ENCODE assay signal across 8 mouse cellular contexts in the genomic region with DNA sequence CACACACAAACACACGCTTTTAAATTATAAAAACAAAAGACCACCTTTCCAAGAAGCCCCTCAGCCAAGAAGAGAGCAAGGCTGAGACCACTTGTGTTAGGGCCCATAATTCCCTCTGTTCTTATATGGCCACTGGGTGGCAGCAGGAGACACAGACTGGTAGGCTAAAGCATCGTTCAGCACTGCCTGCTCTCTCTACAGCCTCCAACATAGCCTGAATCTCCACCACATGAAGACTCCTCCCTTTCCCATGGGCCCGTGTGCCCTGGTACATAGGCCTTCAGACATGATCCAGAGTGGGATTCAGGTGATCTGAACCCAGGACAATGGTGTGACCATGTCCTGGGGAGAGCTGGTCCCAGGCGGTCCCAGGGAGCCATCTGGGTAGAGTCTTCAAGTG. TPM values are rescaled to one million over a fixed set of nuclear protein-coding genes. Genes with fewer than 3 reads are reported as not detected.
A peak's percentile ranks its signal among the peaks of the same experiment; 100 is the strongest.
DNase-seq lines count a peak whose midpoint lies in the region; ATAC-seq and TF ChIP-seq lines count a peak whose summit lies in the region.

No protein-coding gene starts in this region.

- peaks cover 5% of the 10 kb centered on the region for H3K4me1 ChIP-seq in heart, embryonic 11.5 days (ENCODE audit: control insufficient read depth, insufficient read depth, low read length)
- 0 out of 2 replicates have a peak, but pooled peaks cover 6% of the 10 kb centered on the region for H3K4me1 ChIP-seq in kidney, embryonic 15.5 days
- no peaks in the 10 kb centered on the region for H3K4me1 ChIP-seq in midbrain, postnatal 0 days (ENCODE audit: insufficient read depth, low read length)

- WGBS in heart, embryonic 11.5 days (ENCODE audit: insufficient replicate concordance) = 32% methylated on average over 4 of the region's 4 CpGs
- WGBS in kidney, embryonic 15.5 days = 30% methylated on average over 4 of the region's 4 CpGs
- WGBS in midbrain, postnatal 0 days = 29% methylated on average over 4 of the region's 4 CpGs

- TF ChIP-seq CTCF in midbrain, postnatal 0 days (IDR thresholded peaks at IDR 0.05) = peak; percentile 95

- no peak overlapping the region for H3K9ac ChIP-seq in heart, embryonic 11.5 days (ENCODE audit: low read depth, low read length)
- H3K9ac ChIP-seq in kidney, embryonic 15.5 days = no peak overlapping the region
- no peak overlapping the region for H3K9ac ChIP-seq in midbrain, postnatal 0 days (replicated peaks; ENCODE audit: low read length, poor library complexity, severe bottlenecking)

- no peak overlapping the region for H3K27ac ChIP-seq in heart, embryonic 11.5 days (ENCODE audit: low read depth, low read length)
- H3K27ac ChIP-seq in kidney, embryonic 15.5 days = no peak overlapping the region
- H3K27ac ChIP-seq in midbrain, postnatal 0 days (ENCODE audit: low read depth, low read length) = no peak overlapping the region

- no peaks in the 10 kb centered on the region for H3K27me3 ChIP-seq in heart, embryonic 11.5 days (ENCODE audit: control insufficient read depth, insufficient read depth, low read length)
- H3K27me3 ChIP-seq in kidney, embryonic 15.5 days = no peaks in the 10 kb centered on the region
- H3K27me3 ChIP-seq in midbrain, postnatal 0 days (ENCODE audit: insufficient read depth, low read length) = no peaks in the 10 kb centered on the region

- no peak overlapping the region for H3K4me2 ChIP-seq in heart, embryonic 11.5 days
- H3K4me2 ChIP-seq in kidney, embryonic 15.5 days = no peak overlapping the region
- no peak overlapping the region for H3K4me2 ChIP-seq in midbrain, postnatal 0 days (ENCODE audit: low read depth, low read length, poor library complexity, severe bottlenecking)

- H3K9me3 ChIP-seq in heart, embryonic 11.5 days (replicated peaks; ENCODE audit: control insufficient read depth, low read length) = no peaks in the 10 kb centered on the region
- no peaks in the 10 kb centered on the region for H3K9me3 ChIP-seq in kidney, embryonic 15.5 days (replicated peaks)
- no peaks in the 10 kb centered on the region for H3K9me3 ChIP-seq in midbrain, postnatal 0 days (ENCODE audit: low read length)

- ATAC-seq in common myeloid progenitor, adult 5-6 weeks (replicated peaks; ENCODE audit: low read depth, poor library complexity, severe bottlenecking) = peak; percentile 79
- ATAC-seq in heart, embryonic 11.5 days (replicated peaks; ENCODE audit: insufficient number of reproducible peaks, low FRiP score, low TSS enrichment) = 0 out of 2 replicates have a peak, but pooled peaks have one; percentile 52
- peak; percentile 44; the same call in 1 of the 2 replicates for ATAC-seq in kidney, embryonic 15.5 days (replicated peaks; ENCODE audit: low FRiP score)
- peak; percentile 86 for ATAC-seq in midbrain, postnatal 0 days (ENCODE audit: low FRiP score)

- peaks cover 13% of the 10 kb centered on the region for H3K36me3 ChIP-seq in heart, embryonic 11.5 days (ENCODE audit: control insufficient read depth, insufficient read depth, low read length)
- H3K36me3 ChIP-seq in kidney, embryonic 15.5 days = peaks cover 42% of the 10 kb centered on the region
- 0 out of 2 replicates have a peak, but pooled peaks cover 2% of the 10 kb centered on the region for H3K36me3 ChIP-seq in midbrain, postnatal 0 days (ENCODE audit: insufficient read depth, low read length)

- DNase-seq in 3T3-L1 (ENCODE audit: low read depth, low spot score) (peak; percentile 74), ES-CJ7 (ENCODE audit: low read depth, low spot score) (peak; percentile 66), liver (peak; percentile 50)
- peak; percentile 91 for DNase-seq in midbrain, postnatal 0 days (ENCODE audit: low spot score)
- DNase-seq in thymus, postnatal 36 days = peak; percentile 39

- H3K4me3 ChIP-seq in heart, embryonic 11.5 days (ENCODE audit: low read depth, low read length) = no peak overlapping the region
- no peak overlapping the region for H3K4me3 ChIP-seq in kidney, embryonic 15.5 days (replicated peaks)
- no peak overlapping the region for H3K4me3 ChIP-seq in midbrain, postnatal 0 days (ENCODE audit: low read depth, low read length)

RNA-seq across cellular contexts. Expression of gene Myl3, which starts 24.9 kb away (rescaled TPM):
- total RNA-seq in common myeloid progenitor, adult 5-6 weeks (2017) = not detected in 2 replicates
- polyA plus RNA-seq in heart, embryonic 11.5 days (2014; fragmentation: Nextera tagmentation; extraction: Ambion mirVana) = 3,236 and 3,494 TPM in 2 replicates
- polyA plus RNA-seq in kidney, embryonic 15.5 days (2015; fragmentation: Nextera tagmentation; extraction: Ambion mirVana) = 1.8 and 3.9 TPM in 2 replicates
- 0.66 TPM in 1 of 2 replicates, not detected in the other for total RNA-seq in midbrain, postnatal 0 days (2014; rRNA removed)
- polyA plus RNA-seq in midbrain, postnatal 0 days (2015; fragmentation: Nextera tagmentation; extraction: Ambion mirVana) = 0.29 TPM in 1 of 2 replicates, not detected in the other

RNA-seq across cellular contexts. Expression of gene Pth1r, which starts 30.2 kb away (rescaled TPM):
- total RNA-seq in common myeloid progenitor, adult 5-6 weeks (2017) = 0.23 TPM in 1 of 2 replicates, not detected in the other
- 24.3 and 27.8 TPM in 2 replicates for polyA plus RNA-seq in heart, embryonic 11.5 days (2014; fragmentation: Nextera tagmentation; extraction: Ambion mirVana)
- polyA plus RNA-seq in kidney, embryonic 15.5 days (2015; fragmentation: Nextera tagmentation; extraction: Ambion mirVana) = 67.1 and 70.1 TPM in 2 replicates
- total RNA-seq in midbrain, postnatal 0 days (2014; rRNA removed) = 14.6 and 20.8 TPM in 2 replicates
- polyA plus RNA-seq in midbrain, postnatal 0 days (2015; fragmentation: Nextera tagmentation; extraction: Ambion mirVana) = 7.9 and 8.3 TPM in 2 replicates

Comparison
In these comparisons a context has a peak if more than half of its experiments do, and no peak if none do; other contexts are left out.
1. DNase-seq: peak in every context shown above with its lines; median percentile 91 in midbrain, postnatal 0 days; 74 in 3T3-L1; 66 in ES-CJ7; 50 in liver; 39 in thymus, postnatal 36 days.
2. RNA of gene Myl3, which starts 24.9 kb away (polyA plus RNA-seq): 3,236 to 3,494 TPM in heart, embryonic 11.5 days; 1.8 to 3.9 TPM in kidney, embryonic 15.5 days and 0.29 TPM in midbrain, postnatal 0 days; every median in the first group is over 100 times any median in the second.
3. Peak in every context shown above with its lines, with median percentiles within 50 percentile points of each other: ATAC-seq.